Mouse (Mus musculus): ENCODE results near the gene Apbb2.
A peak's percentile ranks its signal among the peaks of the same experiment; 100 is the strongest.

Gene Apbb2

GRCm38 (mm10) chr5:66573266-66573665 lies 45.3 kb downstream of the Apbb2 start:
- H3K9me3 ChIP-seq (ENCODE audit: low read length), result no peaks in the 10 kb centered on the region
- H3K27me3 ChIP-seq (ENCODE audit: insufficient read depth, low read length), result no peaks in the 10 kb centered on the region
- H3K4me3 ChIP-seq (replicated peaks; ENCODE audit: low read length), result no peak overlapping the region
- TF ChIP-seq NANOG (IDR thresholded peaks at IDR 0.05; ENCODE audit: borderline replicate concordance, low read length), result no peak; the same call in 1 of the 2 replicates
- TF ChIP-seq POU5F1 (IDR thresholded peaks at IDR 0.05; ENCODE audit: borderline replicate concordance, low read length), result no peak
- TF ChIP-seq CTCF (conservative IDR thresholded peaks at IDR 0.05; ENCODE audit: low read length), result no peak
- peaks cover 23% of the 10 kb centered on the region for H3K4me1 ChIP-seq (replicated peaks; ENCODE audit: low read depth, low read length)
- H3K36me3 ChIP-seq (ENCODE audit: insufficient read depth, low read length), result no peaks in the 10 kb centered on the region

GRCm38 (mm10) chr5:66572086-66572855 lies 46.3 kb downstream of the Apbb2 start:
- H3K4me1 ChIP-seq (replicated peaks; ENCODE audit: low read depth, low read length), result peaks cover 20% of the 10 kb centered on the region
- no peaks in the 10 kb centered on the region for H3K27me3 ChIP-seq (ENCODE audit: insufficient read depth, low read length)
- H3K36me3 ChIP-seq (ENCODE audit: insufficient read depth, low read length), result no peaks in the 10 kb centered on the region
- no peak for TF ChIP-seq NANOG (IDR thresholded peaks at IDR 0.05; ENCODE audit: borderline replicate concordance, low read length)
- no peak for TF ChIP-seq CTCF (conservative IDR thresholded peaks at IDR 0.05; ENCODE audit: low read length)
- no peak for TF ChIP-seq POU5F1 (IDR thresholded peaks at IDR 0.05; ENCODE audit: borderline replicate concordance, low read length)
- H3K9me3 ChIP-seq (ENCODE audit: low read length), result no peaks in the 10 kb centered on the region
- no peak overlapping the region for H3K4me3 ChIP-seq (replicated peaks; ENCODE audit: low read length)

GRCm38 (mm10) chr5:66570709-66571108 lies 47.9 kb downstream of the Apbb2 start:
- Histone ChIP-seq H3K36me3 (ENCODE audit: insufficient read depth, low read length) (no peaks in the 10 kb centered on the region), H3K27me3 (ENCODE audit: insufficient read depth, low read length) (no peaks in the 10 kb centered on the region), H3K4me3 (replicated peaks; ENCODE audit: low read length) (no peak overlapping the region), H3K9me3 (ENCODE audit: low read length) (no peaks in the 10 kb centered on the region), H3K4me1 (replicated peaks; ENCODE audit: low read depth, low read length) (peaks cover 16% of the 10 kb centered on the region)
- no peak for TF ChIP-seq CTCF (conservative IDR thresholded peaks at IDR 0.05; ENCODE audit: low read length)
- no peak for TF ChIP-seq NANOG (IDR thresholded peaks at IDR 0.05; ENCODE audit: borderline replicate concordance, low read length)
- no peak for TF ChIP-seq POU5F1 (IDR thresholded peaks at IDR 0.05; ENCODE audit: borderline replicate concordance, low read length)

GRCm38 (mm10) chr5:66569141-66569801 lies 49.3 kb downstream of the Apbb2 start:
- H3K27me3 ChIP-seq (ENCODE audit: insufficient read depth, low read length), result no peaks in the 10 kb centered on the region

GRCm38 (mm10) chr5:66568002-66568401 lies 50.6 kb downstream of the Apbb2 start:
- Histone ChIP-seq H3K27me3 (ENCODE audit: insufficient read depth, low read length) (no peaks in the 10 kb centered on the region), H3K36me3 (ENCODE audit: insufficient read depth, low read length) (no peaks in the 10 kb centered on the region), H3K9me3 (ENCODE audit: low read length) (no peaks in the 10 kb centered on the region), H3K4me1 (replicated peaks; ENCODE audit: low read depth, low read length) (peaks cover 11% of the 10 kb centered on the region; the same call in 1 of the 2 replicates), H3K4me3 (replicated peaks; ENCODE audit: low read length) (no peak overlapping the region)
- no peak for TF ChIP-seq NANOG (IDR thresholded peaks at IDR 0.05; ENCODE audit: borderline replicate concordance, low read length)

More at GRCm38 (mm10) chr5:66569141-66569801, 49.3 kb downstream of the Apbb2 start:
- no peak overlapping the region for H3K4me3 ChIP-seq (replicated peaks; ENCODE audit: low read length)
- TF ChIP-seq CTCF (conservative IDR thresholded peaks at IDR 0.05; ENCODE audit: low read length) (no peak), POU5F1 (IDR thresholded peaks at IDR 0.05; ENCODE audit: borderline replicate concordance, low read length) (no peak), NANOG (IDR thresholded peaks at IDR 0.05; ENCODE audit: borderline replicate concordance, low read length) (no peak)
- H3K9me3 ChIP-seq (ENCODE audit: low read length), result no peaks in the 10 kb centered on the region
- H3K4me1 ChIP-seq (replicated peaks; ENCODE audit: low read depth, low read length), result peaks cover 16% of the 10 kb centered on the region
- no peaks in the 10 kb centered on the region for H3K36me3 ChIP-seq (ENCODE audit: insufficient read depth, low read length)

- Histone ChIP-seq H3K9me3 (ENCODE audit: low read length) (no peaks in the 10 kb centered on the region), H3K36me3 (ENCODE audit: insufficient read depth, low read length) (no peaks in the 10 kb centered on the region), H3K4me3 (replicated peaks; ENCODE audit: low read length) (no peak overlapping the region), H3K27me3 (ENCODE audit: insufficient read depth, low read length) (no peaks in the 10 kb centered on the region), H3K4me1 (replicated peaks; ENCODE audit: low read depth, low read length) (peaks cover 5% of the 10 kb centered on the region; the same call in 1 of the 2 replicates)
- TF ChIP-seq NANOG (IDR thresholded peaks at IDR 0.05; ENCODE audit: borderline replicate concordance, low read length) (no peak), POU5F1 (IDR thresholded peaks at IDR 0.05; ENCODE audit: borderline replicate concordance, low read length) (no peak), CTCF (conservative IDR thresholded peaks at IDR 0.05; ENCODE audit: low read length) (no peak)
These were observed 51.2 kb downstream of the Apbb2 start for GRCm38 (mm10) chr5:66567424-66567823.

- no peaks in the 10 kb centered on the region for H3K9me3 ChIP-seq (ENCODE audit: low read length)
- TF ChIP-seq POU5F1 (IDR thresholded peaks at IDR 0.05; ENCODE audit: borderline replicate concordance, low read length) (no peak), CTCF (conservative IDR thresholded peaks at IDR 0.05; ENCODE audit: low read length) (no peak), NANOG (IDR thresholded peaks at IDR 0.05; ENCODE audit: borderline replicate concordance, low read length) (no peak)
- no peaks in the 10 kb centered on the region for H3K27me3 ChIP-seq (ENCODE audit: insufficient read depth, low read length)
- peak overlapping the region; percentile 21 for H3K4me3 ChIP-seq (replicated peaks; ENCODE audit: low read length)
- H3K4me1 ChIP-seq (replicated peaks; ENCODE audit: low read depth, low read length), result peaks cover 22% of the 10 kb centered on the region
- no peaks in the 10 kb centered on the region for H3K36me3 ChIP-seq (ENCODE audit: insufficient read depth, low read length)
These were observed 58.9 kb downstream of the Apbb2 start for GRCm38 (mm10) chr5:66559591-66560175.

GRCm38 (mm10) chr5:66558094-66558493 lies 60.5 kb downstream of the Apbb2 start:
- H3K36me3 ChIP-seq (ENCODE audit: insufficient read depth, low read length), result no peaks in the 10 kb centered on the region
- H3K27me3 ChIP-seq (ENCODE audit: insufficient read depth, low read length), result no peaks in the 10 kb centered on the region
- peaks cover 33% of the 10 kb centered on the region for H3K4me1 ChIP-seq (replicated peaks; ENCODE audit: low read depth, low read length)
- H3K4me3 ChIP-seq (replicated peaks; ENCODE audit: low read length), result no peak overlapping the region
- no peaks in the 10 kb centered on the region for H3K9me3 ChIP-seq (ENCODE audit: low read length)
- TF ChIP-seq CTCF (conservative IDR thresholded peaks at IDR 0.05; ENCODE audit: low read length), result no peak
